8 mouse cellular contexts compared by ENCODE assay signal in the genomic region with DNA sequence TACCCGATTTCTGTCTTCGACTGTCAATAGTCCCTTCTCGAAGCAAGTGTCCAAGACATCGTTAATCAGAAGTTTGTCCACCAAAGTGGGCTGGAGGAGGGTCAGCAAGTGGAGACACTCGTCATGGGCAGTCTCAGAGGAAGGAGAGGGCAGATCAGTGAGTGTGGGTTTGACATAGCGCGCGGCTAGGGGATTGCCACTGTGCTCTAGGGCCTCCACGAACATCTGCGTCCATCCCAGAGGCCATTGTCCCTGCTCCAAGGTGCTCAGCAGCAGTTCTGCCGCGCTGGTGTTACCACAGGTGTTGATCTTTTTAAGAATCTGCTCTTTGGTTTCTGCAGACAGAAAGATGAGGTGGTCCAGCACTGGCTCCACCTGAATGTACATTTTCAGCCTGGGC. TPM values are rescaled to one million over a fixed set of nuclear protein-coding genes. Genes with fewer than 3 reads are reported as not detected.
A peak's percentile ranks its signal among the peaks of the same experiment; 100 is the strongest.
DNase-seq lines count a peak whose midpoint lies in the region; ATAC-seq and TF ChIP-seq lines count a peak whose summit lies in the region.

No protein-coding gene starts in this region.

- no peaks in the 10 kb centered on the region for H3K4me1 ChIP-seq in ES-E14 (ENCODE audit: control insufficient read depth in 2 of 2, insufficient read depth in 2 of 2, low read length in 2 of 2, poor library complexity in 1 of 2)
- peaks cover 18% of the 10 kb centered on the region for H3K4me1 ChIP-seq in heart, embryonic 13.5 days
- H3K4me1 ChIP-seq in stomach, postnatal 0 days (replicated peaks; ENCODE audit: control insufficient read depth, insufficient read depth) = no peaks in the 10 kb centered on the region

- no peaks in the 10 kb centered on the region for H3K36me3 ChIP-seq in ES-E14 (ENCODE audit: control insufficient read depth, insufficient read depth, low read length, poor library complexity, severe bottlenecking)
- no peaks in the 10 kb centered on the region for H3K36me3 ChIP-seq in heart, embryonic 13.5 days
- no peaks in the 10 kb centered on the region for H3K36me3 ChIP-seq in stomach, postnatal 0 days (ENCODE audit: control insufficient read depth, insufficient read depth, low read length)

- no peak for TF ChIP-seq CTCF in stomach, postnatal 0 days (IDR thresholded peaks at IDR 0.05; ENCODE audit: low read depth)

- DNase-seq in ES-E14 (ENCODE audit: low read depth, low spot score) = no peak
- DNase-seq in embryo, embryonic 10 days (ENCODE audit: low spot score) = peak; percentile 18
- DNase-seq in kidney, postnatal 14 days = peak; percentile 19
- no peak for DNase-seq in stomach, postnatal 0 days (ENCODE audit: low spot score)
- DNase-seq in right cerebral cortex, postnatal 25 days = no peak
- DNase-seq in cerebellum, postnatal 25 days = no peak

- no peak for ATAC-seq in heart, embryonic 13.5 days (ENCODE audit: extremely low read depth, insufficient number of reproducible peaks, low FRiP score, low TSS enrichment)
- ATAC-seq in megakaryocyte progenitor cell, adult 5-6 weeks (replicated peaks; ENCODE audit: poor library complexity) = peak; percentile 27
- peak; percentile 28; the same call in 1 of the 2 replicates for ATAC-seq in stomach, postnatal 0 days (ENCODE audit: low FRiP score, low TSS enrichment)

- in situ Hi-C loops in ES-E14 (cut with MboI; ENCODE audit: low sequenced_read_pairs in 2 of 2, unreplicated experiment in 2 of 2) = loop anchor here in 1 of 2 experiments (25.0 kb wide), 1 partner anchor 658 kb away; no protein-coding TSS in a partner anchor

- peak overlapping the region; percentile 76 for H3K4me2 ChIP-seq in heart, embryonic 13.5 days
- H3K4me2 ChIP-seq in stomach, postnatal 0 days (replicated peaks; ENCODE audit: low read depth) = peak overlapping the region; percentile 68

- H3K4me3 ChIP-seq in ES-E14 (ENCODE audit: insufficient read depth in 1 of 2, low read depth in 1 of 2, low read length in 2 of 2, poor library complexity in 1 of 2, severe bottlenecking in 1 of 2) = peak overlapping the region; percentile 47 to 53; a peak in 3 of 4 replicates
- peak overlapping the region; percentile 71 for H3K4me3 ChIP-seq in heart, embryonic 13.5 days
- H3K4me3 ChIP-seq in stomach, postnatal 0 days (ENCODE audit: low read depth, low read length) = peak overlapping the region; percentile 72

- 37% methylated on average over 12 of the region's 12 CpGs for WGBS in heart, embryonic 13.5 days
- 44% methylated on average over 12 of the region's 12 CpGs for WGBS in stomach, postnatal 0 days

- no peak overlapping the region for H3K27ac ChIP-seq in ES-E14 (ENCODE audit: insufficient read depth, low read depth, low read length, poor library complexity, severe bottlenecking)
- no peak overlapping the region for H3K27ac ChIP-seq in heart, embryonic 13.5 days (replicated peaks)
- peak overlapping the region; percentile 73 for H3K27ac ChIP-seq in stomach, postnatal 0 days (replicated peaks)

- no peak overlapping the region for H3K9ac ChIP-seq in ES-E14 (ENCODE audit: insufficient read depth, low read depth, low read length, poor library complexity, severe bottlenecking)
- peak overlapping the region; percentile 83 for H3K9ac ChIP-seq in heart, embryonic 13.5 days
- peak overlapping the region; percentile 76 for H3K9ac ChIP-seq in stomach, postnatal 0 days (ENCODE audit: low read length)

- TF ChIP-seq EP300 in stomach, postnatal 0 days (optimal IDR thresholded peaks at IDR 0.05) = no peak

- no peaks in the 10 kb centered on the region for H3K27me3 ChIP-seq in heart, embryonic 13.5 days (replicated peaks)
- no peaks in the 10 kb centered on the region for H3K27me3 ChIP-seq in stomach, postnatal 0 days (ENCODE audit: control insufficient read depth, insufficient read depth, low read length)

- no peaks in the 10 kb centered on the region for H3K9me3 ChIP-seq in ES-E14 (ENCODE audit: control insufficient read depth, insufficient read depth, low read depth, low read length)
- no peaks in the 10 kb centered on the region for H3K9me3 ChIP-seq in heart, embryonic 13.5 days
- H3K9me3 ChIP-seq in stomach, postnatal 0 days (ENCODE audit: control insufficient read depth, low read length) = no peaks in the 10 kb centered on the region

TF ChIP-seq in ES-E14, 5 proteins besides CTCF, POLR2A, EP300 and RAD21:
- no peak for TF ChIP-seq HCFC1 (IDR thresholded peaks at IDR 0.05; ENCODE audit: borderline replicate concordance, insufficient read depth, low read length)
- TF ChIP-seq CHD2 (IDR thresholded peaks at IDR 0.05; ENCODE audit: low read depth, low read length) = no peak

RNA-seq across cellular contexts. Expression of a gene that starts 0.6 kb away (rescaled TPM):
- total RNA-seq in ES-E14 (2012; rRNA removed) = 0.11 and 0.13 TPM in 2 replicates
- 1.4 and 1.7 TPM in 2 replicates for polyA plus RNA-seq in heart, embryonic 13.5 days (2015; fragmentation: Nextera tagmentation; extraction: Ambion mirVana)
- total RNA-seq in megakaryocyte progenitor cell, adult 5-6 weeks (2015) = 13.0 and 16.8 TPM in 2 replicates
- 14.4 and 21.1 TPM in 2 replicates for total RNA-seq in megakaryocyte progenitor cell, adult 5-6 weeks (2017)
- 4.3 and 4.9 TPM in 2 replicates for polyA plus RNA-seq in stomach, postnatal 0 days (2015; fragmentation: Nextera tagmentation; extraction: Ambion mirVana)

RNA-seq across cellular contexts. Expression of a gene that starts 18.6 kb away (rescaled TPM):
- 11.5 and 11.8 TPM in 2 replicates for total RNA-seq in ES-E14 (2012; rRNA removed)
- polyA plus RNA-seq in heart, embryonic 13.5 days (2015; fragmentation: Nextera tagmentation; extraction: Ambion mirVana) = 13.1 and 13.5 TPM in 2 replicates
- 46.7 and 52.3 TPM in 2 replicates for total RNA-seq in megakaryocyte progenitor cell, adult 5-6 weeks (2015)
- 17.3 and 28.6 TPM in 2 replicates for total RNA-seq in megakaryocyte progenitor cell, adult 5-6 weeks (2017)
- polyA plus RNA-seq in stomach, postnatal 0 days (2015; fragmentation: Nextera tagmentation; extraction: Ambion mirVana) = 5.1 and 5.3 TPM in 2 replicates

Comparison
In these comparisons a context has a peak if more than half of its experiments do, and no peak if none do; other contexts are left out.
1. DNase-seq: peak in embryo, embryonic 10 days (single experiment) and kidney, postnatal 14 days (single experiment); none in ES-E14 (single experiment), stomach, postnatal 0 days (single experiment), right cerebral cortex, postnatal 25 days (single experiment) and cerebellum, postnatal 25 days (0 of 2).
2. RNA of a gene that starts 0.6 kb away (total RNA-seq): 13.0 to 21.1 TPM in megakaryocyte progenitor cell, adult 5-6 weeks; 0.11 to 0.13 TPM in ES-E14; every median in the first group is over 10 times any median in the second.
3. Peak in every context shown above with its lines, with median percentiles within 50 percentile points of each other: H3K4me3 ChIP-seq.